Mouse (Mus musculus): ENCODE measurements around the gene Ptch1.

The Ptch1 gene

DNA sequence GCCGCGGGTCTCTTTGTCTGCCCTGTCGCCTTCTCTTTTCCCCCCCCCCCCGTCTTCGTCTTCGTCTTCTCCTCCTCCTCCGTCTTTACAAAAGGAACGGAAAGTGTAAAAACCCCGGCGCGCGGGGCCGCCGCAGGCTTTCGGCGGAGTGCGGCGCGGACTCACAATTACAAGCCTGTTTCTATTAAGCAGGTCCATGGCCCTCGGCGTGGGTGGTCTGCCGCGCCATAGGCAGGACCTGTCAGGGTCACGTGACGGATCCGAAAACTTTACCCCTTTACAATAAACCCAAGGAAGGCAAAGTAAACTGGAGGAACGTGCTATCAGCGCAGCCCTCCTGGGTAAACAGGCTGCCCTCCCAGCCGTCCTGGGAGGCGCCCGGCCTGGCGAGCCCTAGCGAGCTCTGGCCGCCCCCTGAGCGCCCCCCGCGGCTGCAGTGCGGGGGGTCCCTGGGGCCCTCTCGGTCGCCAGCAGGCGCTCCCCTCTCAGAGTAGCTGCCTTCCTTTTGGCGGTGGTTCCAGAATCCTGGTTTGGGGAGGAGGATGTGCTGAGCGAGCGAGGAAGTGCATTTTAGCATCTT lies at the start of gene Ptch1:
TSS of gene Ptch1 (minus strand) at position 343 of the 580 bp plus-strand sequence.
- POLR2A ChIA-PET = interaction anchor here in 3 of 4 experiments (0.9 to 3.4 kb wide), 7 partner anchors 9 to 242 kb away, joined by 3 to 11 read pairs (median 3); partner anchors contain the start of genes Ercc6l2 (in 1 of the 3) and Fancc (in 1 of the 3)
- CTCF ChIA-PET = interaction anchor here in 1 of 4 experiments (0.6 kb wide), 1 partner anchor 96 kb away, joined by 4 read pairs; no protein-coding TSS in a partner anchor

DNA sequence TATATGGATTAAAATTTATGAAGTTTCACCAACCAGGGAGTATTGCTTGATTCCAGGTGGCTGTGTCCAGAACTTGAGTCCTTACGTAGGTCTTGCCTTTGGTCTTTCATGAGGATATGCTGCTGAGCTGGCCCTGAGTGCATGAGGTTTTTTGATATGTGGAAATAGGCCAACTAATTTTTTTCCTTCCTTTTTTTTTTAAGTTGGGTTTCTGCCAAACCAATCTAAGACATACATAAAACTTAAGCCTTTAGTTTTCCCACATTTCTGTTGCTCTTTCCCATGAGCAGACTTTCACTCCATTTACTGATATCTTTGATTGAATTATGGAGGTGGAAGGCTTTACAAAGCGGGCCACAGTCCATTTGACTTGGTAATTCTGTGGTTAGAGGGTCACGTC lies 47.9 kb upstream of the Ptch1 start:
- ChIA-PET CTCF (no interaction called here), POLR2A (interaction anchor here in 3 of 4 experiments (0.5 to 0.6 kb wide), 3 partner anchors 83 to 193 kb away, joined by 3 to 4 read pairs (median 3); no protein-coding TSS in a partner anchor)

DNA sequence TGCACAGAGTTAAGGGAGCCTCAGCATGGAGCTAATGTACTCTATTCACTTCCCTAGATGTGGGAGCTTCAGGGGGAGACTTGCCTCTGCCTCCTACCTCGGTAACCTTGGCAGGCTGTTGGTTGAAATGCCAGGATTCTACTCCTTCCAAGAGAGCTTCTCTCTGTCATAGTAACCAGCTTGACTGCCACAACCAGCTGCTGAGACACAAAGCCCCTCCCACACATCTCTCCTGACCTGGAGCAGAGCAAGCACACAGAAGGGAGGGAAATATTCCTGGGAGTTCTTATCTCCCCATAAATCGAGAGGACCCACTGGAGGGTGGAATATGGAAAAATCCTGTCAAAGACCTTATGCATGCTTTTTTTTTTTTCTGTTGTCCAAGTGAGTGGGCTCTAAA lies 39.8 kb upstream of the Ptch1 start:
- POLR2A ChIA-PET = no interaction called here
- CTCF ChIA-PET = no interaction called here

DNA sequence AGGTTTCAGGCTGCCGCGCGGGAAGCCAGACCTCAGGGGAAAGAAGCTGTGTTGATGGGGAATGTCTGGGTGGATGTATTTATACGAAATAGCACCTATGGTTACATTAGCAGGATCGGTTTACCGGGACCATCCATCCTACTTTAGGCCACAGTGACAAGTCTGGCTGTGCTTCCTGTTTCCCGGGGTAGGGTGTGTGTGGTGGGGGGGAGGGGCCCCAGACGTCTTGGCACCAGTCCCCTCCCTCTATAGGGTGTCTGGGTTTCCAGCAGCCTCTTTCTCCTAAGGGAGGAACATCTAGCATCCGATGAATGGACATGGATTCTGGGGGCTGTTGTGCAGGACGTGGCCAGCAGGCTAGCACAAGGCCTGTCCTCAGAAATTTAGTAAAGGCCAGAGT lies 36.3 kb upstream of the Ptch1 start:
- CTCF ChIA-PET = interaction anchor here in 1 of 4 experiments (0.6 kb wide), 1 partner anchor 28 kb away, joined by 3 read pairs; no protein-coding TSS in a partner anchor
- POLR2A ChIA-PET = no interaction called here

DNA sequence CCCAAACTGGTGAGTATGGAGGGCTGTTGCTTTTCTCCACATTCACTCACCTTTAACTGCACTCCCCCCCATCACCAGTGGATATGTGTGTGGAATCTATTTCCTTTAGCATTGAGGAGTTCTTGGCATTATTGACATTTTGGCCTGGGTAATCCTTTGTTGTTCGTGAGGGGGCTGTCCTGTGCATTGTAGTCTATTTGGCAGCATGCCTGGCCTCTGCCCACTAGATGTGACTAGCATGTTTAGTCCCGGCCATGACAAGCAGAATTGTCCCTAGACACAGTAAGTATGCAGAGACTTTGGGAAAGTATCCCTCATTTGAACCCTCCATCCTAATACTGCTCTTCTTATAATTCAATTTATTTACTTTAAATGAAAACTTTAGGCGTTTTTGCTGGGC lies 24.2 kb upstream of the Ptch1 start:
- ChIA-PET POLR2A (no interaction called here), CTCF (no interaction called here)

DNA sequence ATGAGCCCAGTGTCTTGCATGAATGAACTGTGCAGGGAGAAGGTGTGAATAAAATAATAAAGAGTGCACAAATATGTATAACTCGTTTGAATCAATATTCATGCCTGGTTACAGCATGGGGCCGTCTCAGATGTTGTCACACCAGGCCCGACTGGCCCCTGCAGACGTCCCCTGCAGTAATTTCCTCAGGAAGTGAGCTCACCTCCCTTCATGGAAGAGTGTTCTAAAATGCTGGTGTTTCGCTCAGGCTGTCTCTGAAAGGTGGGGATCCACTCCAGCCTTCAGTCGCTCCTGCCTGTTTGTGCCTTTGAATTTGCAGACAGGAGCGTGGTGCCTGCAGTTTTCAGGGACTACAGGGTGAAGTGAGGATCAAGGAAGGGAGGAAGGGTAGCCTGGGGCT lies 22.5 kb upstream of the Ptch1 start:
- CTCF ChIA-PET = no interaction called here
- POLR2A ChIA-PET = interaction anchor here in 1 of 4 experiments (0.6 to 1.2 kb wide), 2 partner anchors 8 to 71 kb away, joined by 3 to 4 read pairs; no protein-coding TSS in a partner anchor

DNA sequence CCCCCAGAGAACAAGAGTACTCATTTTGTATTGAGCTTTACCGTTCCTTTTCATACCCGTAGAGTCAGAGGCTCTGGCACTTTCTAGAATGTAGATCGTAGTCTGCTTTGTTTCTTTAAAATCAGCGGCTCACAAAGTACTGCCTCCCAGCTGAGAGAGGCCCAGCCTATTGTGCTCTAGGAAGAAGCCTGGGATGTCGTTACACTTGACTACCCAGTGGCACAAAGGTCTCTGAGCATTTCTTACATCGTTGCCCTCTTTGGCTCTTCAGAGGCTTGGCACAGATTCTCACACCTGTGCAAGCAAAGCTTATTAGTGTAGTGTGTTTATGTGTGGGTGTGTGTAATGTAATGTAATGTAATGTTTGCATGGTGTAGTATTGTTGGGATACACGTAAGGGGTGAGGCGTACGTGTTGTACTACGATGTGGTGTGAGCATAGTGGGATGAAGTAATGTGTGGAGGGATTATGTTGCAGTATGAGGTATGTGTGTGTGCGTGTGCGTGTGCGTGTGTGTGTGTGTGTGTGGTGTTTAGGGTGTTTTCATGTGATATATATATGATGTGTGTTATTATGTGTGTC lies 20.2 kb upstream of the Ptch1 start:
- CTCF ChIA-PET = no interaction called here
- POLR2A ChIA-PET = interaction anchor here in 1 of 4 experiments (1.1 kb wide), 1 partner anchor 228 kb away, joined by 3 read pairs; no protein-coding TSS in a partner anchor

DNA sequence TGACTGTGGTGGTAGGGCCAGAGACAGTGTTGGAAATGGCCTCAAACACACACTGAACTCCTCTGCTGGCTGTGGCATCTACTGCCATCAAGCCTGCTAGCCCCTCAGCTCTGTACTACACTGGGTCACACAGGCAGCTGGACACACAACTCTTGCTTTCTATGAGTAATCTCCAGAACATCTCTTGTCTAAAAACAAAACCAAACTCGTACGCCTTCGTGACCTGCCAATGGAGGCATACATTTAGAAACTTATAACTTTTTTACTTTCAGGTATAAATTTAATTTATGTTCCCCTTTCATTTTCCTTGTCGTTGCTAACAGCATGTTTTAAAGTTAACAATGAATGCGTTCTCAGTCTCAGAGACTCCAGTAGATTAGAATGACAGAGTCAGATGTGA lies 19.4 kb upstream of the Ptch1 start:
- ChIA-PET POLR2A (interaction anchor here in 1 of 4 experiments (1.1 kb wide), 1 partner anchor 228 kb away, joined by 3 read pairs; no protein-coding TSS in a partner anchor), CTCF (interaction anchor here in 1 of 4 experiments (0.6 kb wide), 1 partner anchor 236 kb away, joined by 4 read pairs; no protein-coding TSS in a partner anchor)

DNA sequence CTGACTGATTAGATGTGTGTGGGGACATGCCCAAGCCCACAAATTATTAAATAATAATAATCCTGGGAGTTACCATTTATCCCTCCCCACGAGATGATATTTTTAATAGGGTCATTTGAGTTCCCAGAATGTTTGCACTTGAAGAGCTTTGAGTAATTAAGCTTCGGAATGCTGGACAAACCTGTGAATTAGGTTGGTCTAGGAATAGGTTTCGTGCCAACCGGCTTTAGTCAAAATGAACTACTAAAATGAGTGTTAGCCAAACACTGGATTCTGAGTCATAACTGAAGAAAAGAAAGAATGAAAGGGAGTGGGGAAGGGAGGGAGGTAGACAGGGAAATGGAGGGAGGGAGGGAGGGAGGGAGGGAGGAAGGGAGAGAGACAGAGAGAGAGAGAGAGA lies 1.2 kb upstream of the Ptch1 start:
- POLR2A ChIA-PET = interaction anchor here in 2 of 4 experiments (1.1 to 3.4 kb wide), 3 partner anchors 11 to 95 kb away, joined by 3 to 11 read pairs (median 8); no protein-coding TSS in a partner anchor
- CTCF ChIA-PET = interaction anchor here in 1 of 4 experiments (0.5 kb wide), 1 partner anchor 480 kb away, joined by 3 read pairs; no protein-coding TSS in a partner anchor

DNA sequence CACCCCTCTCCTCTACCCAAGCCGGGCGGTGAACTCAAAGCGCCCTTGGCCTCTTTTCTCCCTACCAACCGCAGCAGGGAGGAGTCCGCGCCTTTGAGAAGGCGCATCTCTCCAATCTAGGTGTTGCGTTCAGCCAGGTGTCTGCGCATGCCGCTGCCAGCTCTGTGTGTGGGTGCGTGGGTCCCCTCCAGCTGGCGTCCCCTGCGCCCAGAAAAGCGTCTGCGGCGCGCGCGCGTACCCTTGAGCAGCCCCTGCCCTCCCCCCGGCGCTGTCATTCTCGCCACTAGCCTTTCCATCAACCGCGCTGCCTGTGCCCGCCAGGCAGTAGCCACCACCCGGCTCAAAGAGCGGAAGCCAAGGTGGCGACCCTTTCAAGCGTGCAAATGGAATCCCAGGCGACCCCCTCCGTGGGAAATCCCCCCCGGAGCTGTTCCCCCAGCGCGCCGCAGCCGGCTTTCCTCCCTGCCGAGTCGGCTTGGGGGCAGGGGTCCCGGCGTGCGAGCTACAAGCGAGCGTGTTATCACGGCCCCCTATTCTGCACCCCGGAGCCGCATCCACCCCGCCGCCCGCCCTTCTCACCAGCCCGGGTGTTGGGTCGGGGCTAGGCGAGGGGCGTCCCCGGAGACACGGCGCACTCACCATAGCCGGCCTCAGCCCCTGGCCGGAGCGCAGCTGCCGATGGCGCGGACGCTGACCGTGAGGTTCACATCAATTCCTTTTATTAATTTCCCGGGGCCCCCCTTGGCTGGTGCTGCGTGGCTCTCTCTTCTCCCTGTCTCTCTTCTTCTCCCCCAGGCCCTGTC lies 744 bp downstream of the Ptch1 start:
- ChIA-PET CTCF (no interaction called here), POLR2A (interaction anchor here in 3 of 4 experiments (1.0 to 3.4 kb wide), 5 partner anchors 8 to 242 kb away, joined by 3 to 11 read pairs (median 3); partner anchors contain the start of gene Ercc6l2 (in 1 of the 3))

DNA sequence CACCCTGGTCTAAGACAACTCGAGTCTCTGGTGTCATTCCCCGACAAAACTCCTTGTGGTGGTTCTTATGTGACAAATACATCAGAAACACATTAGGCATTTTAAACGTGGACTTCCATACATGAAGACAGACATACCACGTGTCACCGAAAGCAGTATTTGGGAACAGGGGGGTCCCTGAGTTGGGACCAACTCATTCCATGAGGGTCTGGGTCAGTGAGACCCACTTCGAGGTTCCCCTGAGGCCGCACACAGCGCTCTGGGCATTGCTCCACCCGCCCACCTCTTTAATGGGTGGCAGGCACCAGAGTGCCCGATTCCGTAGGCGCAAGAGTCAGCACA lies 1.3 kb downstream of the Ptch1 start:
- ChIA-PET CTCF (no interaction called here), POLR2A (interaction anchor here in 1 of 4 experiments (1.0 kb wide), 1 partner anchor 141 kb away, joined by 3 read pairs; no protein-coding TSS in a partner anchor)

DNA sequence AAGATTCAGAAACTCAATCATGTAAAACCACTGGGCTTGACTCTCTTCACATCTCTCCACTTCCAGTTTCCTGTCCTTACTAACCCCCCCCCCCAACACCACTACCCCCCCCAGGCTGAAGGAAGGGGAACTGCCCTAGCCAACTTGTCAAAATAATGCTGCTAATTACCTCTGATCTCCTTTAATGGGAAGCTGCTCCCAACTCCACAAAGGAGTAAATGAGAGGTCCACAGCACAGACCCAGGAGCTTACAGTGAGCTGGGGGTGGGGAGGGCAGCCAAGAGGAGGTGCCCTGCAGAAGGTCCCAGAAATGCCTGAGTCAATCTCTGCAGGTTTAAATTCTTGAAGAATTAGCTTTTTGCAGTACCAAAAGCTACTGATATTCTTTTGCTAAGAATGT lies 2.9 kb downstream of the Ptch1 start:
- CTCF ChIA-PET = no interaction called here
- POLR2A ChIA-PET = interaction anchor here in 3 of 4 experiments (0.6 to 2.6 kb wide), 5 partner anchors 16 to 138 kb away, joined by 3 to 15 read pairs (median 11); no protein-coding TSS in a partner anchor

DNA sequence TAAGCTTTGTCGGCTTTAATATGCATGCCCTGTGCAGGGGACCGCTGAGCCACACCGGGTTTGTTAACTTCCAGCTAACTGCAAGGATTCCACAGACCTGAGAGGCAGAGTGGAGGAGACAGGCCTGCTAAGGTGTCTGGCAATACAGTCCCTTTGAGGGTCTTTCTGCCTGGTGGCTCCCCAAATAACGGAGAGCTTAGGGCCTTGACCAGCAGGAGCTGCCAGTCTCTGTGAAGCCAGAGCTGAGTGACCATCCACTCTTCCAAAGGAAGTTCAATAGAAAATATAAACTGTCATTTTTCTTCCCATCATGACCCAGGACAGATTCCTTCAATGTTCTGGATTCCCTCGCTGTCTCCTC lies 4.0 kb downstream of the Ptch1 start:
- CTCF ChIA-PET = interaction anchor here in 2 of 4 experiments (0.6 to 1.1 kb wide), 2 partner anchors 11 to 530 kb away, joined by 3 read pairs; no protein-coding TSS in a partner anchor

DNA sequence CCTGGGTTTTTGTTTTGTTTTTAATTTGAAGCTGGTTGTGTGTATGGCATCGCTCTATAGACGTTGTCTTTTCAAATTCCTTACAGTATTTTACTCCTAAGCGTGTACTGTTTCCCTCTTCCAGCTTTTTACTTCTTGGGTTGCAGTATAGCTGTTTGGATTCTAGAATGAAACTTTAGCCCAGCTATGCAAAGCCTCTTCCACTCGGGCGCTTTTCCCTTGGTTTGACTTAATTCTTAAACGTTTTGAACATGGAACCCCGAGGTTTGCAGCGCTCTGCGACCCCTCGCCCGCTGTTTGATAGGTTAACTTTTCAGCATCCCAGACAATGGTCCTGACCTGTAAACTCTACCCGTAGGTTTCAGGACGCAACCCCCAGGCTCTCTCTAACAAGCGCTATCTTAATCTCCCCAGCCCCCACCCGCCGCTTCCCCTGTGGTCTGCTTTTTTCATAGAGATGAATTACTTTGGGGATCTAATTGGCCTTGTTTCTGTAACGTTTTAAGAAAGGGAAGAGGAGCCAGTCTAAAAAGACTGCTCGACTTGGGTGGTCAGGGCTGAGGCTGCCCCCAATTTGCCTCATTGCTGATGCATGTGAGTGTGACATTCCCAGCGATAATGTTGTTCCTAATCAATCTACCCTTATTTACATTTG lies 4.5 kb downstream of the Ptch1 start:
- ChIA-PET CTCF (interaction anchor here in 1 of 4 experiments (1.1 kb wide), 1 partner anchor 530 kb away, joined by 3 read pairs; no protein-coding TSS in a partner anchor), POLR2A (interaction anchor here in 3 of 4 experiments (0.7 to 10.2 kb wide), 22 partner anchors 8 to 464 kb away, joined by 3 to 75 read pairs (median 5); partner anchors contain the start of genes Ercc6l2 (in 1 of the 3) and Fancc (in 1 of the 3))

More for the DNA sequence above, 4.0 kb downstream of the Ptch1 start:
- POLR2A ChIA-PET = interaction anchor here in 3 of 4 experiments (0.7 to 10.2 kb wide), 17 partner anchors 9 to 705 kb away, joined by 3 to 75 read pairs (median 6); partner anchors contain the start of genes Ercc6l2 (in 1 of the 3) and Fancc (in 1 of the 3)

DNA sequence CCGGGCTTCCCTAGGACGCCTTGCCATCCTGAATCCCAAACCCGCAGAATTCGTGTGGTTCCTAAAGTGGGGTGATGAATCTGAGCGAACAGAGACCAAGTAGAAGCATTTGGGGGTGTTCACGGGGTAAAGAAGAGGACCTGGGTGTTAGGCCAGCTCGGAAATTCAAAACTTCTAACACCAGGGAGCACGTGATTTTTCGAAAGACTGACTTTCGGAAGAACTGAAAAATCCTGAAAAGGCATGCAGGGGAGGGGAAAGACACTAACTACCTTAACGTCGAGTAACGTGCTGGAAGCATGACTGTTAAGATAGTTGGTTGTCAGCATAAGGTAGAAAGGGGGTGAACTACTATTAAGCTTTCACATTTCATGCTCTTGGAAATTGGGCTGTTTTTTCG lies 5.1 kb downstream of the Ptch1 start:
- CTCF ChIA-PET = no interaction called here
- POLR2A ChIA-PET = interaction anchor here in 3 of 4 experiments (0.5 to 10.2 kb wide), 21 partner anchors 9 to 585 kb away, joined by 3 to 75 read pairs (median 4); partner anchors contain the start of gene Fancc (in 1 of the 3)

DNA sequence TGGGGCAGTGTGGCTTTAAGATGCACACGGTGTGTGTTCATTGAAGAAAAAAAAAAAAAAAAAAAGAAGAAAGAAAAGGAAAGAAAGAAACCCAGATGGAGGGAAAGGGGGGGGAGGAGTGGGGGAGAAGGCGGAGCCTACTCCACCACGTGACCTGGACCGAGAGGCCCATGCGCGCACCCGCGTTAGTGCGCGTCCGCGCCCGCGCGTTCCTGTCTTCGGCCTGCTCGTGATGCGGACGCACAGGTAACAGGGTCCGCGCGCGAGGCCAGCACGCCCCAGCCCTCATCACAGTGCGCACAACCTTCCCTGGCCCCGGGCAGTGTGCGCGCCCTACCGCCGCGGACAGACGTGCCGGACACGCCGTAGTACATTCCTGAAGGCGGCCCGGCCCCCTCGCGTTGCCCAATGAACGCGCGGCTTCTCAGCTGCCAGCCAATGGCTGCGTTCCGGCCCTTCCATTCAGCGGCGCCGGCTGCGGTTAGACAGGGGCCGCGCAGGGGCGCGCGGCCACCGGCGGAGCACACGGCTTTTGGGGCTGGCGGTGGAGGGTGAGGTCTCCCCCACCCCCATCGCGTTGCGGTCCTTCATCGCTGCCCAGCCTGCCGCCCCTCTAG lies 5.6 kb downstream of the Ptch1 start:
- CTCF ChIA-PET = no interaction called here
- POLR2A ChIA-PET = interaction anchor here in 3 of 4 experiments (0.5 to 10.2 kb wide), 18 partner anchors 12 to 586 kb away, joined by 3 to 75 read pairs (median 5); partner anchors contain the start of gene Fancc (in 1 of the 3)

DNA sequence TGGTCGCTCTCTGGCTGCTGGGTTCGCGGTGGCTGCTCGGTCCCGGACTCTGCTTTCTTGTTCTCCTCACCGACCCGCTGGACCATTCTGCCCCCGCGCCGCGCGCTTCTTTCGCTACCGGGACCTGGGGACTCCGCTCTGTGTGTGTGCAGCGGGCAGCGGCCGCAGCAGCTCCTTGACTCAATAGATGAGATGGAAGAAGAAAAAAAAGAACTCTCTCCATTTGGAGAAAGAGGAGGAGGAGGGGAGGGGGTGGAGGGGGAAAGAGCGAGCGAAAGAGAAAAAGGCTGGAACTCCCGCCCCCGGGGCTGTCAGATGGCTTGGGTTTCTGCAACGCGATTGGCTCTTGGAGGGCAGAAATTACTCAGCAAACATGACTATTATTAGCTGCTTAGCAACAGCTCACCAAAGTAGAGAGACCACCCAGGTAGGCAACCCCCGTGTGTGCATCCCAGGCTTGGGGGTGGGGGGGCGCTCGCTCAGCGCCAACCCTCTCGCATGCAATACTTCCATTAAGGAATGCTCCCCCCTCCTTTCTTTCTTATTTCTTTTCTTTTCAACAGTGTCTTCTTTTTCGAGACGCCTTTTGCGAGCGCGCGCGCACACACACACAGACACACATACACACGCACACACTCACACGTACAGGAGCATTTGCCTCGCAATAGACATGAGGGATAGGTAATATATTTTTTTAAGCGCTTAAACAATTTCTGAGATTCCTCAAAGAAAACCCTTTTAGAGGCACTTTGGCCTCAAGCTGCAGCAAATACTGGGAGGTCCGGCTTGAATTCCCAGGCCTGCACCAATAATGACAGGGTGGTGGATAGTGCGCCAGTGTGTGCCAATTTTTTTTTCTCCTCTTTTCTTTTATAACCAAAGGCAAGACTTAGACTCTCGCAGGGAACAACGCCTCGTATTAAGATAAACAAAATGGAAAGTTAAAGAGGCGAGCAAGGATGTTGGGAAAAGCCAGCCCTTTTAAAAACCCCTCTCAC lies 7.1 kb downstream of the Ptch1 start:
- CTCF ChIA-PET = no interaction called here
- POLR2A ChIA-PET = interaction anchor here in 3 of 4 experiments (0.6 to 10.2 kb wide), 27 partner anchors 10 to 920 kb away, joined by 3 to 75 read pairs (median 4); partner anchors contain the start of gene Fancc (in 1 of the 3)

Measured in embryonic stem cell, embryonic (primary cell).